Mouse (Mus musculus) C2C12 (cell line): ENCODE measurements around the gene Msi2.

Source experiments
- CEBPB ChIP-seq: IDR thresholded peaks from one replicate; pipeline ENCODE4 v1.6.1; 2011; ENCODE audit warnings: low read depth, mild to moderate bottlenecking, control low read depth, moderate library complexity
- CTCF ChIP-seq: IDR thresholded peaks from one replicate; pipeline ENCODE4 v1.5.1; 2011; ENCODE audit not compliant: control insufficient read depth, insufficient read depth, insufficient read length
- MAX ChIP-seq: IDR thresholded peaks from one replicate; pipeline ENCODE4 v1.6.1; 2011; ENCODE audit warnings: mild to moderate bottlenecking, control low read depth
- MYOD1 ChIP-seq: IDR thresholded peaks from one replicate; pipeline ENCODE4 v1.6.1; 2011; ENCODE audit warnings: low read depth; ENCODE audit not compliant: control insufficient read depth, insufficient read length

GRCm38 (mm10) chr11:88618732-88619309 lies 99.5 kb downstream of the Msi2 start:
- no peak for TF ChIP-seq CTCF
- TF ChIP-seq MAX, result no peak
- no peak for TF ChIP-seq CEBPB
- no peak for TF ChIP-seq MYOD1
